Mouse (Mus musculus) neutrophil, adult 65 days (primary cell): ENCODE results near the gene Zfp955a. TPM values are rescaled to one million over a fixed set of nuclear protein-coding genes. Genes with fewer than 3 reads are reported as not detected.

Experiments used
- total RNA-seq: library from RNA; stranded (reverse); gene quantifications from 2 replicates; pipeline ENCODE4 v1.2.4, GENCODE M21; 2023

Zfp955a gene
- 2.0 and 2.2 TPM in 2 replicates for total RNA-seq

GRCm38 (mm10) chr17:33254530-33255318 is at the start of gene Zfp955a:
Gene Zfp955a, minus strand, starts transcription at chr17:33255145.

GRCm38 (mm10) chr17:33289039-33289875 is 34.3 kb upstream of the Zfp955a start, which contains the start of gene Zfp955b:
Gene Zfp955b, plus strand, starts transcription at chr17:33289544.

DNA sequence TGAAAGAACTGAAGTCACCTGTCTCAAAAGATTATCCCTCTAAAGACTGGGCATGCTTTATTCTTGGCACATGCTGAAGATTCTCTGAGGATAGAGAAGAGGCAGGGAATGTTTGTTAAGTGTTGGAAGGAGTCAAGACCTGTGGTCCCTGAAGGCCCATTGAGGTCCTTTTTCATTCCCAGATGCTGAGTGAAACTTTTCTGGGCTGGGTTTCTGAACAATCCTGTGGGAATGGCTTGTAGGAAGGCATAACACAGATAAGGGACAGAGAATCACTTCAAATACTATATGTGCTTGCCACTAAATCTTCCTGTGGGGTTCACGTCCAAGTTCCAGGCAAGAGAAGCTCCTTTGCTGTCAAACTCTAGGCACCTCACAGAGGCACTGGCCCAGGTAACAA is 9.4 kb upstream of the Zfp955a start, which contains the start of gene Olfr63:
Olfr63 (plus strand) TSS at position 301 of the 400 bp plus-strand sequence.

GRCm38 (mm10) chr17:33221590-33221989 is 33.4 kb downstream of the Zfp955a start, which contains the start of gene Olfr1564:
Gene Olfr1564, minus strand, starts transcription at chr17:33221690.

DNA sequence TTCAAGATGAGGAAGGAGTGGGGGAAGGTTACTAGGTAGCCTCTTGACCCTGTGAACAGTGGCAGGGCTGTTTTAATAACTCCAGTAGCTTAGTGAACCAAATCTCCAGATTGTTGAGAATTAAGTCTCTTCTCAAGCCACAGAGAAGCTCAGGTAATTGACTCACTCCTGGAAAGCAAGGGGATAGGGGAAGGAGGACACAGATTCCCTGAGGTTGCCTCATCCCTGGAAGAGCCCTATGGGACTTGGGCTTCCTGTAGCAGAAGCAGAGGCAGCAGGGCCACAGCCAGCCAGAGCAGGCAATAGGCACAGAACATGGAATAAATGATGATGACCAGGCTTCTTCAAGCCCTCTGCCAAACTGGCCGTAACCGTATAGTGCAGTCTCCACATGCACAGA is 63.9 kb downstream of the Zfp955a start, which contains the start of gene Olfr239:
Olfr239 (plus strand) TSS at position 301 of the 400 bp plus-strand sequence.

Other genes starting within 250 kb of the Zfp955a start
- 0.60 and 0.82 TPM in 2 replicates for gene Zfp763, start 221.7 kb downstream of the Zfp955a start, total RNA-seq
- not detected in 2 replicates for gene 4921501E09Rik, start 187.1 kb downstream of the Zfp955a start, total RNA-seq
- 0.23 and 0.85 TPM in 2 replicates for gene Zfp563, start 165.8 kb downstream of the Zfp955a start, total RNA-seq
- not detected in 2 replicates for gene Morc2b, start 115.5 kb downstream of the Zfp955a start, total RNA-seq
- not detected in 2 replicates for gene Olfr55, start 86.7 kb downstream of the Zfp955a start, total RNA-seq
- not detected in 2 replicates for gene Olfr239, start 63.8 kb downstream of the Zfp955a start, total RNA-seq
- not detected in 2 replicates for gene Olfr1564, start 33.5 kb downstream of the Zfp955a start, total RNA-seq
- 0.09 and 0.22 TPM in 2 replicates for gene Olfr63, start 9.5 kb upstream of the Zfp955a start, total RNA-seq
- gene Zfp955b, start 34.4 kb upstream of the Zfp955a start, total RNA-seq, result 1.6 and 2.8 TPM in 2 replicates
- gene Zfp81, start 103.7 kb upstream of the Zfp955a start, total RNA-seq, result 3.7 and 3.8 TPM in 2 replicates
- 12.0 and 14.6 TPM in 2 replicates for gene Zfp101, start 139.5 kb upstream of the Zfp955a start, total RNA-seq
- not detected in 2 replicates for gene Actl9, start 177.8 kb upstream of the Zfp955a start, total RNA-seq